Mouse (Mus musculus): Measurements from ENCODE around the gene Zfp266.
"Not testable (repeated sequence)": the region's sequence is repeated elsewhere in the genome, so short reads cannot be mapped to it uniquely, and the experiment has no call there.

Gene Zfp266

GRCm38 (mm10) chr9:20521306-20521957 is at the start of gene Zfp266:
Gene Zfp266, minus strand, starts transcription at chr9:20521417.
- peak; percentile 64 to 78 for DNase-seq (ENCODE audit: low read depth in 1 of 2, low spot score in 2 of 2)

DNA sequence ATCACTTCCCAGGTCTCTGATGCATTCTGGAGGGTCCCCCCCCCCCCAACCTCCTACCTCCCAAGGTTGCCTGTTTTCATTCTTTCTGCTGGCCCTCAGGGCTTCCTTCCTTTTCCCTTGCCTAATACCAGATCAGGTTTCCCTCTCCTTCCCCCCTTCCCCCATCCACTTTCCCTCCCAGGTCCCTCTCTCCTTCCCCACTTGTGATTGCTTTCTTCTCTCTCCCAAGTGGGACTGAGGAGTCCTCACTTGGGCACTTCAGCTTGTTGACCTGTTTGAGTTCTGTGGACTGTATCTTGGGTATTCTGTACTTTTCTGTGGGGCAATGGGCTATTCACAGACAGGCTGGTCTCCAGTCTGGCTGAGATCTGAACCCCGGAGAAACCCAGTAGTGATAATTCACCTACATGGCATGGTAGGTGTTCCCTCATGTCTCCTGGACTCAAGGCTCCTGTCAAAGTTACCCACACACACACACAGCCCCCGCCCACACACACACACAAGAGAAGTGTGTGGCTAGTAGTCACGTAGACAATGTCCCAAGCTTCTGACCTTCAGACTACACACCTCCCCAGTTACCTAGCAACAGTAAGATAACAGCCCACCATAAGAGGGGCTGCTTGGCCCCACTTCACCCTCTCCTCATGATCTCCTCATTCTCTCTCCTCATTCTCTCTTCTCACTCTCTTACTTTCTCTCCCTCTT is 44.3 kb upstream of the Zfp266 start:
- not testable (repeated sequence) for DNase-seq (ENCODE audit: low read depth in 1 of 2, low spot score in 2 of 2)

DNA sequence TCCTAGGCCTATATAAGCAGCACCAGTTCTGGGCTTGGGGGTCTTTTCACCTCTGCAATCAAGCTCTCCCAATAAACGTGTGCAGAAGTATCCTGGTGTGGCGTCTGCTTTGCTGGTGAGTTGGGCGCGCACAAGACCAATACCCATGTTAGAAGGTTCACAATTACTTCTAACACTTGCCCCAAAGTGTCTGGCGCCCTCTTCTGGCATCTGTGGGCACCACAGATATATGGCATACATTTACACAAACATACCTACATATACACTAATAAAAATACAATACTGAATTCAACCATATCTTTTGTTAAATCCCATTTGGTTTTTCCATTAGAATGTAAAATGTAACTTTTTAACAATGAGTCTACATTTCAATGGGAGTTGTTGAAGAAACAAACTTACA is 41.0 kb upstream of the Zfp266 start:
- no peak for DNase-seq (ENCODE audit: low read depth in 1 of 2, low spot score in 2 of 2)

- DNase-seq (ENCODE audit: low read depth in 1 of 2, low spot score in 2 of 2) = no peak
Measured at GRCm38 (mm10) chr9:20552698-20553097, 31.5 kb upstream of the Zfp266 start.

DNA sequence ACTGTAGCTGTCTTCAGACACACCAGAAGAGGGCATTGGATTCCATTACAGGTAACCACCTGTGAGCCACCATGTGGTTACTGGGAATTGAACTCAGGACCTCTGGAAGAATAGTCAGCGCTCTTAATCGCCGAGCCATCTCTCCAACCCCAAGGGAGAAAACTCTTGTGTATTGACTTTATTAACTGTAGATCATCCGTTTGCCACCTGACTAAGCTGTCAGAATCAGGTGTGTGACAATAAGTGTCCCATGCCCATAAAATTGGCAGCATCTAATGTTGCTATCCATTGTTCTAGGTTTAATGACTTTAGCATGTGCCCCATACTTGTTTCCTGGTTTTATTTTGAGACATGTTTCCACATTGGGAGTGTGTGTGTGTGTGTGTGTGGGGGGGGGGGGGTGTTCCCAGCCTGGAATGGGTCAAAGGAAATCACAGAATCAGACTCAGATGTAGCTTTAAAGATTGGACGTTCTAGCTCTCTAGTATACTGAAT is 30.6 kb upstream of the Zfp266 start:
- no peak for DNase-seq (ENCODE audit: low read depth in 1 of 2, low spot score in 2 of 2)

GRCm38 (mm10) chr9:20545151-20545550 is 23.9 kb upstream of the Zfp266 start:
- DNase-seq (ENCODE audit: low read depth in 1 of 2, low spot score in 2 of 2) = no peak

- DNase-seq (ENCODE audit: low read depth in 1 of 2, low spot score in 2 of 2) = peak; percentile 7 to 40
Measured at GRCm38 (mm10) chr9:20544070-20544821, 23.0 kb upstream of the Zfp266 start.

- DNase-seq (ENCODE audit: low read depth in 1 of 2, low spot score in 2 of 2) = no peak
Measured at GRCm38 (mm10) chr9:20543496-20543895, 22.3 kb upstream of the Zfp266 start.

DNA sequence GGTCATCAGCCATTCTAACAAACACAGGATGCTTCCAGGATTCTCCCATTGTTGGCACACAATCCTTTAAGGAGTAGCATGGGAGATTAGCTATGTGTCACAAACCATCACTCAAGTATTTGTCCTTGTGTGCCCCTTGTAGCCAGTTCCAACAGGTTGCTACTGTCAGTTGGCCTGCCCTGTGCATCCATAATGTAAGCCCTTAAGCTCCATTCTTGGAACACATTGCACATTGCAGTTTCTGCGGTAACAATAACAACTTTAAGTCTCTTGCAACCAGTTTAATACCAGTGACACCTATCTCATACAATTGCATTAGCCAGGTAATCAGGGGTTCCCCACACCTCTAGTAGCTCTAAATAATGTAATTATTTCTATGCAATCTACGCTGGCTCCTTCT is 15.4 kb upstream of the Zfp266 start:
- no peak for DNase-seq (ENCODE audit: low read depth in 1 of 2, low spot score in 2 of 2)

GRCm38 (mm10) chr9:20534326-20534926 is 13.2 kb upstream of the Zfp266 start:
- DNase-seq (ENCODE audit: low read depth in 1 of 2, low spot score in 2 of 2) = no peak

DNA sequence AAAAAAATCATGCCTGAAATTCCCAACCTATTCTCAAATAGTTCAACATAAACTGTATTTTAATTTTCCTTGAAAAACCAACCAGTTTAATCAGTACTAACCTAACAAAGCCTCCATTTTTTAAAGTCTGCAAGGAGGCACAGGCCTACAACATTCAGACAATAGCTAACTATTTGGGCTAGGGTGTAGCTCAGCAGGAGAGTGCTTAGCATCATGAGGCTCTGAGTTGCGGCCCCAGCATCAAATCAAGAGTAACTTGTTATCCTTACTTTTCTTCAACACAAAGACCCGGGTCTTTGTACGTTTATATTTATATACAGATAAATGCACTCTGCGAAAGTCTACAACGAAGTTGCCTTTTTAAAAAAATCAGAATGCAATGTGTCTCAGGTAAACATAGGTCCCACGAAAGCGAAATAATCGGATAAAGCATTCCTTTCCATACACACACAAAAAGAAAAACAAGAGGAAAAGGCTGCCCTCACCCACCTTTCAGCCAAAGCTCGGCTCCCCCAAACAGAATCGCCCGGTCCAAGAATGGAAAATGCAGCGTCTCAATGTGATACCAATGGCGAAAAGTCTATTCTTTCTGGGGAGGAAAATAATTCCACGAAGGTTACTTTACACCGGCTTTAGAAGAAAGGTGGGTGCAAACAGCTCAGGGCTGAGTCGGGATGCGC is 546 bp downstream of the Zfp266 start:
- no peak for DNase-seq (ENCODE audit: low read depth in 1 of 2, low spot score in 2 of 2)

DNA sequence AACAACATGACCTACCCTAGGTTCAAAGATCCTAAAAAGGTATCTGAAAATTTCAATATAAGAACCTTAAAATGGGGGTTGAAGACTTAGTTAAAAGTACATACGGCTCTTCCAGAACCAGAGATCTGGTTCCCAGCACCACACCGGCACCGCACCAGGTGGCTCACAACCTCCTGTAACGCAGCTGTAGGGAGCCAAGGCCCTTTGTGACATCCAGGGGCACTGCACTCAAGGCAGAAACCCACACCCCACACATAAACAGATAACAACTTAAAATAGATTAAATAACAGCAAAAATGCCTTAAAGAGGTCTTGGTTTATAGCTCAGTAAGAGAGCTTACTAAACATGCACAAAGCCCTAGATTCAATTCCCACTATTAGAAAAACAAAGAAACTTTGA is 1.3 kb downstream of the Zfp266 start:
- no peak for DNase-seq (ENCODE audit: low read depth in 1 of 2, low spot score in 2 of 2)

DNA sequence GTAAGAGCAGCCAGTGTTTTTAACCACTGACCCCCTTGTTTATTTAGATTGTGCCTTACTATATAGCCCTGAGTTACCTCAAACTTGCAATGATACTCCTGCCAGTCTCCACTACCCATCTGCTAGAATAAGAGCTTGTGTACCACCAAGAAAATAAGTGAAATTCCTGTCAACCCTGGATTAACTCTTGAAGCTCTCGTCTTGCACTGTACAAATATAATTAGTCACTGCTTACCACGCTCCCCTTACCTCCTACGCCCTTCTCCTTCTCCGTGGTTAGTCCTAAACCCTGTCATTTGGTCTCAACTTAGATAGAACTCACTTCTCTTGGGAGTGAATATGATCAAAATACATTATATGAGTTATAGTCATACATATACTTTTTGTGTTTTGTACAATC is 2.5 kb downstream of the Zfp266 start:
- DNase-seq (ENCODE audit: low read depth in 1 of 2, low spot score in 2 of 2) = no peak

- DNase-seq (ENCODE audit: low read depth in 1 of 2, low spot score in 2 of 2) = no peak
Measured at GRCm38 (mm10) chr9:20517727-20518126, 3.5 kb downstream of the Zfp266 start.

GRCm38 (mm10) chr9:20514016-20514415 is 7.2 kb downstream of the Zfp266 start:
- no peak for DNase-seq (ENCODE audit: low read depth in 1 of 2, low spot score in 2 of 2)

GRCm38 (mm10) chr9:20512714-20513113 is 8.5 kb downstream of the Zfp266 start:
- DNase-seq (ENCODE audit: low read depth in 1 of 2, low spot score in 2 of 2) = no peak

DNA sequence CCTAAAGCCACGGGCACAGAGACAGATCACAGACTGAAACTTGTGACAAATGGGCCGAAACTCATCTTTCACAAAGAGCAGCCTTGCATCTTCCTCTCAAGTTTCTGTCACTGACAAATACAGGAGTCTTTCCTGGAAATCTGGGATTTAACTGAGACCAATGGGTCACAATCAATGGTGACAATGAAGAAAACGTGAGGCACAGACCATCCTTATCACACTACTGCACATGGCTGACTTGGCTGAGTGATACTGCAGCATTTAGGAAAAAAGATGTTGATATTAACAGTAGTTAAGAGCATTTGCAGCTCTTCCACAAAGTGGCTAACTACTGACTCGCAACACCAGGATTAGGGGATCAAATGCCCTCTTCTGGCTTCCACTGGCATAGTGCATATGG is 9.6 kb downstream of the Zfp266 start:
- DNase-seq (ENCODE audit: low read depth in 1 of 2, low spot score in 2 of 2) = no peak

DNA sequence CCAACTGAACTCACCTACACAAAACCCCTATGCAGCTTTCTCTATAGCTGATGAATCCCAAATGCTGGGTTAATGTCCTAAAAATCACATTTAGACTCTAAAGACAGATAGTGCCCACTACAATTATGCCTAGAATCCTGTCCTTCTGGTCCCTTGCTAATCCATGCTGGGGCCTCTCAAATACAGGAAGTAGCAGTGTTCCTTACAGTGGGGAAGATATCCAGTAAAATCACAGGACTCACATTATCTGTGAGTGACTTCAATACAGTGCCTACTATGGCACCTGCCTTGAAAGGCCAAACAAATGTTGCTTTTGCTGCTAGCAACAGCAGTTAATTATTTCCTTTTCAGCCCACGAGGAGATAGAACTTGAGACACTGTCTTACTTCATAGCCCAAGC is 10.9 kb downstream of the Zfp266 start:
- no peak for DNase-seq (ENCODE audit: low read depth in 1 of 2, low spot score in 2 of 2)

GRCm38 (mm10) chr9:20509676-20510075 is 11.5 kb downstream of the Zfp266 start:
- no peak for DNase-seq (ENCODE audit: low read depth in 1 of 2, low spot score in 2 of 2)

DNA sequence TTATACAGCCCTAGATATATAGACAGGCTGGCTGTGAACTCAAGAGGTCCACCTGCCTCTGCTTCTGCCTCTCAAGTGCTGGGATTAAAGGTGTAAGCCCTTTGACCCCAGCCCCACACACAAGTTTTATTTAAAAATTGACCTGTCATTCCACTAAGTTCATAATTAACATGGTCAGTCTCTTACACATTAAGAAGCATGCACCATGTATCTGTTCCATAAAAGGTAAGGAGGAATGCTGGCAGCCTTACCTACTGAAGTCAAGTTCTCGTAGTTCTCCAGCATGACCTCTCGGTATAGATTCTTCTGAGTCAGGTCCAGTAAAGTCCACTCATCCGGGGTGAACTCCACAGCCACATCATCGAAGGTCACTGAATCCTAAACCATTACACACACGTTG is 16.4 kb downstream of the Zfp266 start:
- DNase-seq (ENCODE audit: low read depth in 1 of 2, low spot score in 2 of 2) = no peak

DNA sequence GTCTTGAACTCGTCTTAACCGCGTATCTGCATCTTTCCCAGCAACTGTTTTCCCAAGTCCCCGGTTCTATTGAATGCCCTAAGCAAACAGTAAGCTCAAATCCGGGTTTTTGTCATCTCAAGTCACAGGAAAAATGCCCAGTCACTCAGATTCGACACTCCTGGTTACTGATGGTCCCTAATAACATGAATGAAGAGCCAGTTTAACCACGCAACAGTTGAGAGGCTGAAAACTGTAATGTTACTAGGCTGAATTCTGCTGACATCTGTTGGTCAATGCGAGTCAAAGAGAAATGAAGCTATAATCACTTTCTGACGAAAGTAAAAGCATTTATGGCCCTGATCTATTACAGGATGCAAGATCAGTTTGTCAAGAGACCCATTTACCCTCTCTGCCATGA is 27.9 kb downstream of the Zfp266 start:
- no peak for DNase-seq (ENCODE audit: low read depth in 1 of 2, low spot score in 2 of 2)

Data from monocyte, adult 2 months (primary cell).